Mouse (Mus musculus) bone marrow macrophage, adult 2 months (primary cell): ENCODE measurements around the gene Sh3d21. TPM values are rescaled to one million over a fixed set of nuclear protein-coding genes. Genes with fewer than 3 reads are reported as not detected.

Experiments
- H3K27ac ChIP-seq: 2 replicates; pipeline ENCODE4 v1.5.1; 2012; ENCODE audit warnings: low read depth, low read length; ENCODE audit not compliant: insufficient read depth
- H3K4me1 ChIP-seq: 2 replicates; pipeline ENCODE4 v1.6.1; 2012; ENCODE audit warnings: low read length; ENCODE audit not compliant: control insufficient read depth, insufficient read depth
- H3K4me3 ChIP-seq: 2 replicates; pipeline ENCODE4 v1.5.1; 2012; ENCODE audit warnings: mild to moderate bottlenecking, low read length, moderate library complexity; ENCODE audit not compliant: insufficient read depth
- CTCF ChIP-seq: IDR thresholded peaks from 2 replicates; pipeline ENCODE4 v1.5.1; 2012; ENCODE audit warnings: low read depth, mild to moderate bottlenecking, low read length, moderate library complexity
- POLR2A ChIP-seq: IDR thresholded peaks from 2 replicates; pipeline ENCODE4 v1.6.1; 2012; ENCODE audit warnings: mild to moderate bottlenecking, low read depth, low read length, borderline replicate concordance
- polyA plus RNA-seq: library from polyadenylated mRNA; stranded (reverse); fragments of >200 nt; gene quantifications from 2 replicates; pipeline ENCODE4 v1.2.4, GENCODE M21; 2012; ENCODE audit not compliant: missing spikeins, insufficient read depth, insufficient read length

Sh3d21 gene
- polyA plus RNA-seq, 1 experiment: 2.0 TPM

GRCm38 (mm10) chr4:126113243-126113642 lies 50.0 kb downstream of the Sh3d21 start:
- no peak overlapping the region for H3K27ac ChIP-seq
- H3K4me1 ChIP-seq: peaks cover 41% of the 10 kb centered on the region

GRCm38 (mm10) chr4:126111153-126111549 lies 52.1 kb downstream of the Sh3d21 start:
- Histone ChIP-seq H3K27ac (peak overlapping the region; percentile 72), H3K4me1 (peaks cover 46% of the 10 kb centered on the region), H3K4me3 (peak overlapping the region; percentile 51)
- TF ChIP-seq POLR2A (no peak), CTCF (no peak)

More at GRCm38 (mm10) chr4:126113243-126113642, 50.0 kb downstream of the Sh3d21 start:
- TF ChIP-seq CTCF: no peak
- TF ChIP-seq POLR2A: no peak
- H3K4me3 ChIP-seq: no peak overlapping the region

- Histone ChIP-seq H3K4me1 (peaks cover 47% of the 10 kb centered on the region), H3K4me3 (peak overlapping the region; percentile 51)
These were observed 52.7 kb downstream of the Sh3d21 start for GRCm38 (mm10) chr4:126110374-126111152.

DNA sequence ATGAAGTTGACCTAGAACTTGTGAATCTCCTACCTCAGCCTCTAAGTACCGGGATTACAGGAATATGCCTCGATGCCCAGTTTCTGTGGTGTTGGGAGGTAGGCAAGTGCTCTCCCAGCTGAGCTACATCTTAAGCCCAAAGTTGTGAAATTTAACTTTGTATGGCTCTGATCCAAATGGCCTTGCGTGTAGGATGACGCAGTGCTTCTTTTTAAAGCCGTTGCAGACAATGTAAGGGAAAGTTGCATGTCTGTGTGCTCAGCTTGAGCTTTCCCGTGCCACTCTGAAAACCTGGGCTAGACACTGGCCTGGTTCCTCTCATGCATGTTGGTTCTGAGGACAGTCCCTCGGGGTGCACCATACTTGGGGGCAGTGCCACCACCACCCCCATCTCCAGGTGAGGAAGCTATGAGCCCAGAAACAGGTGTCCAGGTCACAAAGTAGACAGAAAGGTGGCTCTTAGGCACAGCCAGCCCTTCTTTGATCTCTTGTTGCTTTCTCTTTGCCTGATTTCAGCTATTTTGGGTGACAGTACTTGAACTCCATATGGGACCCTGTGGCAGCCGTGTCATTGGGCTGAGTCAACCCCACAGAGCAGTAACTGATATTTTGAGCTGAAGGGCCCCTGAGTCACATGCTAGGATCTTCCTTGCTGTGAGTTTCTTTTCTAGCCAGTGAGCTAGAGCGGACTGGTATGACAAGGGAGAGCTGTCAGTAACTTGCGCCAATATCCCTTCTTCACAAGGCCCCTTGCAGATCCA lies 53.5 kb downstream of the Sh3d21 start:
- Histone ChIP-seq H3K4me3 (peak overlapping the region; percentile 51), H3K27ac (peak overlapping the region; percentile 72), H3K4me1 (peaks cover 53% of the 10 kb centered on the region)
- TF ChIP-seq CTCF (no peak), POLR2A (no peak)

More at GRCm38 (mm10) chr4:126110374-126111152, 52.7 kb downstream of the Sh3d21 start:
- H3K27ac ChIP-seq: peak overlapping the region; percentile 72
- TF ChIP-seq CTCF (no peak), POLR2A (no peak)

- Histone ChIP-seq H3K27ac (no peak overlapping the region), H3K4me3 (no peak overlapping the region), H3K4me1 (peaks cover 51% of the 10 kb centered on the region)
- TF ChIP-seq POLR2A: no peak
- no peak for TF ChIP-seq CTCF
These were observed 55.1 kb downstream of the Sh3d21 start for GRCm38 (mm10) chr4:126108061-126108740.

DNA sequence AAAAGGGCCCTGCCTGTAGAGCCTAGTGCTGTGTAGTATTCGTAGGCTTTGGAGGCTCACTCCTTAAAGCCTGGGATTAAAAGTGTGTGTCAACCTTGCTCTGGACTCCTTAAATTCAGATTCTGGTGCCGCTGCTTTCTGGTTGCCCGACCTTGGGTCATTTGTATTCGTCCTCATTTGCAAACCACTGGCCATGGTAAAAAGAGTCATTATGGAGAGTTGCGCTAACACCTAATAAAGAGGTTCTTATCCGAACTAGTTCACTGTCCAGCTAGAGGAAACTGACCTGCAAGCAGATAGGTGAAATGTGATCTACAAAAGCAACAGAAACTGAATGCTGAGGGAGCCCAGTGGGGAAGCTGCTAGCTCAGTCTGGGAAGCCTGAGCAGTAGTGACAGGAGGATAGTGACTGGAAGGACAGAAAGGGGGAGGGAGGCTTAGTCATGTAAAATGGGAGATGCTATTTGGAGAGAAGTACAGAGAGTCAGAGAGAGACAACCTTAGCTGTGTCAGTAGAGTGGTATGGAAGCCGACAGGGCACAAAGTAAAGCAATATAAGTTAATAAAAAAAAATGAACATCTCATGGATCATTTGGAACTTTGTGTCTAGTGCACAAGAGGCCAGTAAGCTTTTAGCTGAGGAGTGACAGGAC lies 58.0 kb downstream of the Sh3d21 start:
- no peak overlapping the region for H3K27ac ChIP-seq
- no peak overlapping the region for H3K4me3 ChIP-seq
- no peak for TF ChIP-seq POLR2A
- TF ChIP-seq CTCF: no peak
- H3K4me1 ChIP-seq: peaks cover 58% of the 10 kb centered on the region

DNA sequence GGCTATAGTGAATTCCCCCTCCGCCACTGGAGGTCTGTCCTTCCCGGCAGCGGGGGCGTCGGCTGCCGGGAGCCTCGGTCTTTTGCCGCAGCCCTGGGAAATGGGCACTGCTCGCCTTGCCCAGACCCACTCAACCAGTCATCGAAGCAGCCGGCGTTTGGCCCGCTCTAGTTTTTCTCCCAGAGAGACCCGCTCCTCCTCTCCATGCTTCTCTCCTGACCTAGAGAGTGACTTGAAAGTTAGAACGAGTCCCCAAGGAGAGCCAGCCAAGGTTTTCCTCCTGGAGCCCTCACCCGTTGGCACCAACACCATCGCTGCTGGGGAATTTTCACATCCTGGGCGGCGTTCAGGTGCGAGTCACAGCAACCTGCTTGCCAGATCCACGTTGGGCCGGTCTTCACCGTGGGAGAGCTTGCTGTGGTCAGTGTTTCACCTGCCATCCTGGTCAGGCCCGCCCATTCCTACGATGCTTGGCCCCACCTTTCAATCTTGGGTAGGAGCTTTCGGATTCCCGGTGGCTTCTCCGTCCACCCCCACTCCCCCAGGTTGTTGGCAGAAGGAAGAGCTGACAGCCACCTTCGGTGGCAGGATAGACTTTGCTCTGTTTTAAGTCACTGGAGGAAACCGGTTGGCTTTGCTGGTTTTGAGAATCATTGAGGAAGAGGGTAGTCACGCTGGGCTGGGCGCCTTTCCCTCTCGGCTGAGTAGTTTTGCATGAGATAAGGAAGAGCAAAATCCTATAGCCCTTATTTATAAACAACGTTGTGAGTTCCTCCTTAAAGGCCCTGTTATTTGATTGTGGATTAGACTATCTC lies 58.8 kb downstream of the Sh3d21 start:
- Histone ChIP-seq H3K27ac (no peak overlapping the region), H3K4me1 (peaks cover 53% of the 10 kb centered on the region), H3K4me3 (peak overlapping the region; percentile 66)
- TF ChIP-seq POLR2A (no peak), CTCF (no peak)

DNA sequence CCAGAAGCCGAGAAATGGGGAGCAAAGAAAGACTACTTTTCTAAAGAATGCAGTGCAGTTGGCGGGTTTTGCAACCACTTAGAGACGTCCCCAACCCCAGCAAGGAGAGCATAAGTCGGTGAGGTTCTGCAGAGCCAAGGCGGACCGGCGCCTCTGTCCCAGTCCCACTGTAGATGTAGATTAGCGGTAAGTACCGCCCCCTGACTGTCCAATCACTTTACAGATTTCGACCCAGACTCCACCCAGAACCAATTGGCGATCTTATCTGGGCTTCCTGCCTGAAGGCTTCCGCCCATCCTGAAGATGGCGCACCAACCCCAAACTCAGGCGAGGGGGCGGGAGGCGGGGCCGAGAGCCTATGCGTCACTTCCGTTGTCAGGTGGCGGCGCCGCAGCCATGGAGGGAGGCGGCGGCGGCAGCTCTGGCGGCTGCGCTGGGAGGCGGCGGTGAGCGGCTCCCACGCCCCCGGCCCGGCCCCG lies 59.7 kb downstream of the Sh3d21 start, which contains the start of gene Stk40:
Gene Stk40 (plus strand): TSS at position 368 of the 479 bp plus-strand sequence.
- Histone ChIP-seq H3K4me1 (peaks cover 44% of the 10 kb centered on the region), H3K4me3 (peak within 1 kb of the TSS; percentile 66), H3K27ac (peak within 1 kb of the TSS; percentile 89)
- TF ChIP-seq POLR2A (no peak; the same call in 1 of the 2 replicates), CTCF (no peak)

GRCm38 (mm10) chr4:126103057-126103581 lies 60.2 kb downstream of the Sh3d21 start:
- Histone ChIP-seq H3K4me3 (peak overlapping the region; percentile 60), H3K27ac (peak overlapping the region; percentile 89), H3K4me1 (peaks cover 39% of the 10 kb centered on the region)
- no peak for TF ChIP-seq CTCF
- no peak for TF ChIP-seq POLR2A
